Mouse (Mus musculus): Measurements from ENCODE around the gene Myl7.

GRCm38 (mm10) chr11:5898531-5898930, at the start of gene Myl7:
- TF ChIP-seq EP300 (IDR thresholded peaks at IDR 0.05; ENCODE audit: insufficient read depth, low read depth, low read length) (no peak), POLR2A (IDR thresholded peaks at IDR 0.05; ENCODE audit: insufficient read depth, low read length) (no peak)
